Mouse (Mus musculus) intestine, embryonic 14.5 days (tissue): ENCODE measurements around the gene Arhgef18. TPM values are rescaled to one million over a fixed set of nuclear protein-coding genes. Genes with fewer than 3 reads are reported as not detected.

Experiments
- ATAC-seq: fragments of 200-750 bp; cut with Nextera tagmentation; replicated peaks from 2 replicates; pipeline ENCODE4 v1.8.0; 2017; ENCODE audit warnings: low read depth, moderate number of reproducible peaks, moderate TSS enrichment, moderate library complexity; ENCODE audit not compliant: low FRiP score, low TSS enrichment
- DNase-seq: peaks from one replicate; pipeline ENCODE4 v3.0.0-alpha.2; 2018; ENCODE audit warnings: low spot score
- H3K27ac ChIP-seq: fragments of 300-500 bp; sonication (generic); 2 replicates; pipeline ENCODE4 v1.5.1; 2014; ENCODE audit warnings: low read depth, mild to moderate bottlenecking, control low read depth
- H3K27me3 ChIP-seq: fragments of 300-500 bp; sonication (generic); replicated peaks from 2 replicates; pipeline ENCODE4 v1.6.1; 2014; ENCODE audit warnings: low read length, control low read depth; ENCODE audit not compliant: control insufficient read depth, insufficient read depth
- H3K36me3 ChIP-seq: fragments of 300-500 bp; sonication (generic); 2 replicates; pipeline ENCODE4 v1.6.1; 2014; ENCODE audit warnings: low read length, control low read depth; ENCODE audit not compliant: control insufficient read depth, insufficient read depth
- H3K4me1 ChIP-seq: fragments of 300-500 bp; sonication (generic); replicated peaks from 2 replicates; pipeline ENCODE4 v1.6.1; 2014; ENCODE audit warnings: low read length, control low read depth, mixed read lengths; ENCODE audit not compliant: control insufficient read depth, insufficient read depth
- H3K4me2 ChIP-seq: fragments of 300-500 bp; sonication (generic); 2 replicates; pipeline ENCODE4 v1.6.1; 2014; ENCODE audit warnings: low read length
- H3K4me3 ChIP-seq: fragments of 300-500 bp; sonication (generic); 2 replicates; pipeline ENCODE4 v1.5.1; 2014; ENCODE audit warnings: low read depth, low read length, control low read depth, mixed read lengths
- H3K9ac ChIP-seq: fragments of 300-500 bp; sonication (generic); 2 replicates; pipeline ENCODE4 v1.6.1; 2014; ENCODE audit warnings: mild to moderate bottlenecking, low read length
- H3K9me3 ChIP-seq: fragments of 300-500 bp; sonication (generic); 2 replicates; pipeline ENCODE4 v1.6.1; 2016; ENCODE audit warnings: low read length, control low read depth; ENCODE audit not compliant: control insufficient read depth
- WGBS: fragments of 180-500 bp; shearing (Covaris S2); extraction: QIAGEN DNeasy Blood & Tissue Kit; methylation state at CpG from one replicate; pipeline ENCODE4 v1.1.7; 2014; 5-methylcytosine and 5-hydroxymethylcytosine counted together
- polyA plus RNA-seq: library from polyadenylated mRNA; unstranded; fragments of >200 nt; fragmentation: Nextera tagmentation; extraction: Ambion mirVana; gene quantifications from 2 replicates; pipeline ENCODE4 v1.2.1, GENCODE M21; 2014

Arhgef18 gene
- polyA plus RNA-seq, 1 experiment from 2014 or later: 8.6 TPM

DNA sequence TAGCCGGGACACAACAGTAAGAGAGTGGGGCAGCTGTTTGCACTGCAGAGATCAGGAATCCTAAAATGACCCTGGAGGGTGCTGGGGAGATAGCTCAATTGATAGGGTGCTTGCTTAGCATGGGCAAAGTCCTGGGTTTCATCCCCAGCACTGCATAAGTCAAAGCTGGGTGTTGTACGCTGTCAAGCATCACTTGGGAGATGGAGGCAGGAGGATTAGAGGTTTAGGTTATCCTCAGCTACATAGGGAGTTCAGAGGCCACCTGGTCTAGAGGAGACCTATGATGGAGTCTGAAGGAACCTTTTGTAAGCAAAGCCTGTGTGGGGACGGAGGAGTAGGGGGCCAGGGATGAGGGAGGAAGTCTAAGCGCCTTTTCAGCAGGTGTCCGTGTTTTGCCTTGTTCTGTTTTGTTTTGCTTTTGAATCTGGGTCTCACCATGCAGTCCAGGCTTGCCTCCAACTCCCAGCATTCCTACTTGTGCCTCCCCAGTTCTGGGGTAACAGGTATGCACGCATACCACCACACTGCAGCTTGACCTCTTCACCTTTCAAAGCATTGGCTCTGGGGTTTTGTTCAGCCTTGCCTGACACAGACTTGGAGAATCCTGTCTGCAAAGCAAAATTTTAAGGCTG is 38.9 kb upstream of the Arhgef18 start:
- WGBS: 68% methylated on average over 6 of the region's 6 CpGs
- H3K27me3 ChIP-seq: no peaks in the 10 kb centered on the region
- no peak overlapping the region for H3K27ac ChIP-seq
- H3K4me2 ChIP-seq: no peak overlapping the region
- no peak for DNase-seq
- H3K4me3 ChIP-seq: no peak overlapping the region
- no peaks in the 10 kb centered on the region for H3K4me1 ChIP-seq
- H3K36me3 ChIP-seq: no peaks in the 10 kb centered on the region
- ATAC-seq: no peak
- no peak overlapping the region for H3K9ac ChIP-seq
- H3K9me3 ChIP-seq: no peaks in the 10 kb centered on the region

GRCm38 (mm10) chr8:3354443-3354812 is 38.4 kb upstream of the Arhgef18 start:
- WGBS: 70% methylated on average over 5 of the region's 5 CpGs

DNA sequence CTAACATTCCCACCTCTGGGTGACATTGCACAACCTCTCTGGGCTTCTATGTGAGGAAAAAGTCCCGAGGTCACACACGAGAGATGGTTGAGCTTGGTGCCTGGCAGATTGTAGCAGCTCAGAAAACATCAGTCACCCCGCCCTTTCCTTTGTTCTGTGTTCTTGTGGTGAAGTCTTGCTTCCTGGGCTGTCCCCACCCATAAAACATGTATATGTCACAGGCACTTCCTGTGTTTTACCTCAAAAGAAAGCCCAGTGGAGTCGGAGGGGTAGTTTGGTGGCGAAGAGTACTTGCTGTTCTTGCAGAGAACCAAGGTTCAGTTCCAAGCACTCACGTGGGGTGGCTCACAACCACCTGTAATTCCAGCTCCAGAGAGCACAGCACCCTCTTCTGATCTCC is 37.2 kb upstream of the Arhgef18 start:
- H3K4me3 ChIP-seq: no peak overlapping the region
- no peaks in the 10 kb centered on the region for H3K4me1 ChIP-seq
- no peaks in the 10 kb centered on the region for H3K27me3 ChIP-seq
- WGBS: 85% methylated on average over 6 of the region's 6 CpGs
- ATAC-seq (no peak), DNase-seq (no peak)
- no peaks in the 10 kb centered on the region for H3K9me3 ChIP-seq
- H3K27ac ChIP-seq: no peak overlapping the region
- H3K36me3 ChIP-seq: no peaks in the 10 kb centered on the region
- no peak overlapping the region for H3K9ac ChIP-seq
- no peak overlapping the region for H3K4me2 ChIP-seq

More at GRCm38 (mm10) chr8:3354443-3354812, 38.4 kb upstream of the Arhgef18 start:
- Histone ChIP-seq H3K36me3 (no peaks in the 10 kb centered on the region), H3K9ac (no peak overlapping the region), H3K4me1 (no peaks in the 10 kb centered on the region), H3K27me3 (no peaks in the 10 kb centered on the region), H3K4me2 (no peak overlapping the region), H3K4me3 (no peak overlapping the region), H3K27ac (no peak overlapping the region), H3K9me3 (no peaks in the 10 kb centered on the region)
- no peak for ATAC-seq
- DNase-seq: no peak

DNA sequence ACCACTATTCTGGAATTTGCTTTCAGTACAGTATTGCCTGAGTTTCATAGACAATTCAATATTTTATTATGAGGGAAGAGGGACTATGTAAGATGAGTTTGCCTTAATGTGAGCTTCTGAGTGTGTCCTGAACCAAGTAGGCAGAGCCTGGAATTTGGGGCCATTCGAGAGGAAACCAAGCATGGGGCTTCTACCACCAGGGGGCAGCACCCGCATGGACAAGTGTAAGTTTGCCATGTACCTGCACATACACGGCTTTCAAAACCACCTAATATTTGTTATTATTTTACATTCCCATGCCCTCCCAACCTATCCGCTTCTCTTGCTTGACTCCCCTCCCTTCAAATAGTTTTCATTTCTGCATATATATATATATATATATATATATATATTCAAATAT is 34.7 kb upstream of the Arhgef18 start:
- H3K4me1 ChIP-seq: no peaks in the 10 kb centered on the region
- H3K9ac ChIP-seq: no peak overlapping the region
- H3K36me3 ChIP-seq: no peaks in the 10 kb centered on the region
- WGBS: 3% methylated on average over 4 of the region's 4 CpGs
- ATAC-seq (peak; percentile 59), DNase-seq (peak; percentile 95)
- no peak overlapping the region for H3K4me3 ChIP-seq
- no peaks in the 10 kb centered on the region for H3K27me3 ChIP-seq
- H3K27ac ChIP-seq: no peak overlapping the region
- H3K4me2 ChIP-seq: no peak overlapping the region
- H3K9me3 ChIP-seq: no peaks in the 10 kb centered on the region

DNA sequence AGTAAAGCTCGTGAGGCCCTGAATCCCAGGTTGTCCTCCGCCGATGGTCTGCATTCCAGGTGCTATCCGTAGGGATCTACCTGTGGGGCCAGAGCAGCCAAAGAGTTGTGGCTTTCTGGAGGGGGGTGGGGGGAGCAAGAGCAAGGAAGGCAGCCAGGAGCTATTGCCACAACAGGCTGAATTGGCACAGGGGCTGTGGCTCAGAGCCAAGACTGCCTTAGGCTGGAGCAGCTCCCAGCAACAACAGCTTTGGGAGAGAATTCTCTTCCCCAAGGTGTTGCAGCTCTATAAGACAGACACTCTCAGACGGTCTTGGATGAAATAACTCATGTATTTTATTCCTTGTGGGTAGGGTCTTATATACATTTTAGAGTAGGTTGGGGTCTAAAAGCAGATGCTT is 25.7 kb upstream of the Arhgef18 start:
- Histone ChIP-seq H3K36me3 (no peaks in the 10 kb centered on the region), H3K4me1 (no peaks in the 10 kb centered on the region), H3K4me3 (no peak overlapping the region), H3K4me2 (no peak overlapping the region), H3K9ac (no peak overlapping the region), H3K9me3 (0 out of 2 replicates have a peak, but pooled peaks cover 3% of the 10 kb centered on the region), H3K27ac (no peak overlapping the region), H3K27me3 (no peaks in the 10 kb centered on the region)
- DNase-seq (no peak), ATAC-seq (no peak)
- whole genome bisulfite sequencing: 88% methylated on average over 5 of the region's 5 CpGs

- no peak overlapping the region for H3K9ac ChIP-seq
- H3K4me1 ChIP-seq: no peaks in the 10 kb centered on the region
- H3K27me3 ChIP-seq: no peaks in the 10 kb centered on the region
- H3K4me2 ChIP-seq: no peak overlapping the region
- 64% methylated on average over 1 of the region's 1 CpGs for WGBS
- no peak for ATAC-seq
- no peak overlapping the region for H3K4me3 ChIP-seq
- 0 out of 2 replicates have a peak, but pooled peaks cover 3% of the 10 kb centered on the region for H3K9me3 ChIP-seq
- DNase-seq: no peak
- H3K27ac ChIP-seq: no peak overlapping the region
- no peaks in the 10 kb centered on the region for H3K36me3 ChIP-seq
These were observed 24.7 kb upstream of the Arhgef18 start for GRCm38 (mm10) chr8:3368091-3368490.

DNA sequence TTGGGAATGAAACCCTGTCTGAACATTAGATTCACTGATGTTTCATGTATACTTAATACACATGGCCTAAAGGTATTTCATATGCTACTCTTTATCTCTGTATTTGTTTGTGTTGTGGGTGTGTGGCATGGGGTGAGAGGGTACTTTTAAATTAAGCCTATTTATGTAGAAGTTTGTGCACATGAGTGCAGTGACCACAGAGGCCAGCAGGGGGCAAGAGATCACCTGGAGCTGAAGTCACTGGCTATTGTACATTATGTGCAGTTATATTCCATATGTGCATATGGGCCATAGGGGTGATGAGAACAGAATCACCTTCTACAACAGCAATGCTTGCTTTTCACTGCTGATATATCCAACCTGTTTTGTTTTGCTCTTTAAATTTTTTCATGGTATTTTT is 17.1 kb upstream of the Arhgef18 start:
- H3K4me2 ChIP-seq: no peak overlapping the region
- H3K27me3 ChIP-seq: no peaks in the 10 kb centered on the region
- DNase-seq (no peak), ATAC-seq (no peak)
- peaks cover 5% of the 10 kb centered on the region; the same call in 1 of the 2 replicates for H3K4me1 ChIP-seq
- H3K9ac ChIP-seq: no peak overlapping the region
- no peaks in the 10 kb centered on the region for H3K36me3 ChIP-seq
- H3K9me3 ChIP-seq: peaks cover 2% of the 10 kb centered on the region; the same call in 1 of the 2 replicates
- H3K4me3 ChIP-seq: no peak overlapping the region
- peak overlapping the region; percentile 90 for H3K27ac ChIP-seq

DNA sequence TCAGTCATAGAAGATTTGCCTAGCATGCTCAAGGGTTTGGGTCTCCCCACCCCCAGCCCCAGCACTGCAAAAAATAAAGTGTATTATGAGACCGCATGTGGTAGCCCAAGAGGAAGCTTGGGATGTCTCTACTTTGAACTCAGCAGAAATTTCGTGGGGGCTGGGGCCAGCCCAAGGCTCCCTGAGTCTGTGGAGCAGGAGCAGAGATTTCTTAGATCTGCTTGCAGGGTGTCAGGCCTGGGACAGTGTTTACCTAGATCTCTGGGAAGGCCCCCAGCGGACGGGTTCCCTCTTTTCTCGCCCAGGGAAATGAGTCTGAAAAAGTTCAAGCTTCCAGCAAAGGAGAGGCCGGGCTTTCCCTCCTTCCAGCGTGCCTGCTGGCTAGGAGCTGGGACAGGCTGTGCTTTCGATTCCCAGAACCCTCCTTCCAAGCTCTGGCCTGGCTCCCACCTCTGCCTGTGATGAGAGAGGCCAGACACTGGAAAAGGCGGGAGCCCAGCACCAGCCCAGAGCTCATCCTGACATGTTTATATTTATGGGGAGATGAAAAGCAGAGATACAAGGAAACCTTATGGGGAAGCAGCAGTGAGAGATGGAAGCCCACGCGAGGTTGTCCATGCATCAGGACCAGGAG is 16.0 kb upstream of the Arhgef18 start:
- H3K4me2 ChIP-seq: 0 out of 2 replicates have a peak overlapping the region, but pooled peaks have one; percentile 2
- H3K4me3 ChIP-seq: no peak overlapping the region
- H3K27me3 ChIP-seq: no peaks in the 10 kb centered on the region
- peaks cover 5% of the 10 kb centered on the region; the same call in 1 of the 2 replicates for H3K4me1 ChIP-seq
- WGBS: 24% methylated on average over 11 of the region's 11 CpGs
- H3K9ac ChIP-seq: no peak overlapping the region
- ATAC-seq (peak; percentile 89), DNase-seq (peak; percentile 82)
- H3K27ac ChIP-seq: peak overlapping the region; percentile 90
- H3K36me3 ChIP-seq: no peaks in the 10 kb centered on the region
- peaks cover 2% of the 10 kb centered on the region; the same call in 1 of the 2 replicates for H3K9me3 ChIP-seq

GRCm38 (mm10) chr8:3387286-3387685 is 5.5 kb upstream of the Arhgef18 start:
- Histone ChIP-seq H3K27ac (no peak overlapping the region), H3K4me2 (no peak overlapping the region), H3K4me3 (no peak overlapping the region), H3K9me3 (no peaks in the 10 kb centered on the region), H3K36me3 (no peaks in the 10 kb centered on the region), H3K27me3 (no peaks in the 10 kb centered on the region), H3K9ac (no peak overlapping the region), H3K4me1 (no peaks in the 10 kb centered on the region)
- 43% methylated on average over 6 of the region's 6 CpGs for WGBS
- DNase-seq (peak; percentile 89), ATAC-seq (peak; percentile 59)
